Mouse (Mus musculus) kidney, postnatal 0 days (tissue): ENCODE results near the gene Grrp1. TPM values are rescaled to one million over a fixed set of nuclear protein-coding genes. Genes with fewer than 3 reads are reported as not detected.

Experiments used
- ATAC-seq: fragments of 200-750 bp; cut with Nextera tagmentation; replicated peaks from 2 replicates; pipeline ENCODE4 v1.8.0; 2017; ENCODE audit warnings: low read depth, moderate number of reproducible peaks, moderate TSS enrichment, moderate library complexity; ENCODE audit not compliant: low FRiP score
- DNase-seq: peaks from one replicate; pipeline ENCODE4 v3.0.0-alpha.2; 2016; ENCODE audit warnings: low spot score
- H3K27ac ChIP-seq: fragments of 300-500 bp; sonication (generic); 2 replicates; pipeline ENCODE4 v1.5.1; 2014; ENCODE audit warnings: mild to moderate bottlenecking
- H3K27me3 ChIP-seq: fragments of 300-500 bp; sonication (generic); 2 replicates; pipeline ENCODE4 v1.6.1; 2014; ENCODE audit warnings: low read length, mixed read lengths; ENCODE audit not compliant: insufficient read depth
- H3K36me3 ChIP-seq: fragments of 300-500 bp; sonication (generic); 2 replicates; pipeline ENCODE4 v1.6.1; 2014; ENCODE audit warnings: low read length, mixed read lengths; ENCODE audit not compliant: insufficient read depth
- H3K4me1 ChIP-seq: fragments of 300-500 bp; sonication (generic); replicated peaks from 2 replicates; pipeline ENCODE4 v1.6.1; 2014; ENCODE audit warnings: antibody characterized with exemption, low read length, mixed read lengths; ENCODE audit not compliant: insufficient read depth
- H3K4me2 ChIP-seq: fragments of 300-500 bp; sonication (generic); 2 replicates; pipeline ENCODE4 v1.6.1; 2014; ENCODE audit warnings: mild to moderate bottlenecking, low read length, moderate library complexity, mixed read lengths
- H3K4me3 ChIP-seq: fragments of 300-500 bp; sonication (generic); replicated peaks from 2 replicates; pipeline ENCODE4 v1.5.1; 2014; ENCODE audit warnings: low read depth, low read length
- H3K9ac ChIP-seq: fragments of 300-500 bp; sonication (generic); 2 replicates; pipeline ENCODE4 v1.6.1; 2014; ENCODE audit warnings: low read depth, low read length
- H3K9me3 ChIP-seq: fragments of 300-500 bp; sonication (generic); replicated peaks from 2 replicates; pipeline ENCODE4 v1.6.1; 2016; ENCODE audit warnings: low read length, inconsistent platforms, mixed read lengths
- CTCF ChIP-seq: IDR thresholded peaks from 2 replicates; pipeline ENCODE4 v1.5.1; 2016; ENCODE audit warnings: antibody characterized with exemption, low read depth, mild to moderate bottlenecking, moderate library complexity
- WGBS: fragments of 180-500 bp; shearing (Covaris S2); extraction: QIAGEN DNeasy Blood & Tissue Kit; methylation state at CpG from one replicate; pipeline ENCODE4 v1.1.7; 2014; 5-methylcytosine and 5-hydroxymethylcytosine counted together
- polyA plus RNA-seq: library from polyadenylated mRNA; unstranded; fragments of >200 nt; fragmentation: Nextera tagmentation; extraction: Ambion mirVana; gene quantifications from 2 replicates; pipeline ENCODE4 v1.2.1, GENCODE M21; 2015

Grrp1 gene
- polyA plus RNA-seq, 1 experiment from 2014 or later = 12.3 TPM

- Histone ChIP-seq H3K4me3 (peak overlapping the region; percentile 26), H3K4me1 (peaks cover 35% of the 10 kb centered on the region), H3K36me3 (no peaks in the 10 kb centered on the region), H3K9ac (peak overlapping the region; percentile 35; the same call in 1 of the 2 replicates), H3K27ac (no peak overlapping the region), H3K4me2 (peak overlapping the region; percentile 85), H3K9me3 (no peaks in the 10 kb centered on the region), H3K27me3 (peaks cover 26% of the 10 kb centered on the region)
- whole genome bisulfite sequencing = under 1% methylated on average over 30 of the region's 30 CpGs
- TF ChIP-seq CTCF = peak; percentile 97
- DNase-seq (peak; percentile 86), ATAC-seq (peak; percentile 43; the same call in 1 of the 2 replicates)
These were observed 4.3 kb downstream of the Grrp1 start for GRCm38 (mm10) chr4:134249651-134250050.

- Histone ChIP-seq H3K27ac (no peak within 1 kb of the TSS), H3K27me3 (peaks cover 13% of the 10 kb centered on the region), H3K9ac (0 out of 2 replicates have a peak within 1 kb of the TSS, but pooled peaks have one; percentile 78), H3K4me1 (peaks cover 21% of the 10 kb centered on the region), H3K4me3 (peak within 1 kb of the TSS; percentile 73), H3K36me3 (no peaks in the 10 kb centered on the region), H3K9me3 (no peaks in the 10 kb centered on the region), H3K4me2 (peak within 1 kb of the TSS; percentile 98)
- no peak for ATAC-seq
- TF ChIP-seq CTCF = no peak
- DNase-seq = no peak
- 77% methylated on average over 7 of the region's 7 CpGs for WGBS
These were observed 7.1 kb downstream of the Grrp1 start, which contains the start of gene Gm30191 for GRCm38 (mm10) chr4:134246719-134247258. Gm30191 (plus strand) TSS chr4:134246935.

- no peak for ATAC-seq
- no peak overlapping the region for H3K9ac ChIP-seq
- 33% methylated on average over 4 of the region's 4 CpGs for WGBS
These were observed 7.7 kb downstream of the Grrp1 start for GRCm38 (mm10) chr4:134246256-134246655.

GRCm38 (mm10) chr4:134245148-134245843 is 8.6 kb downstream of the Grrp1 start, which contains the start of gene Zfp593:
Zfp593 (minus strand) TSS chr4:134245592.
- TF ChIP-seq CTCF = peak; percentile 79
- under 1% methylated on average over 60 of the region's 60 CpGs for WGBS
- no peaks in the 10 kb centered on the region for H3K9me3 ChIP-seq
- peak within 1 kb of the TSS; percentile 73 for H3K4me3 ChIP-seq
- peaks cover 12% of the 10 kb centered on the region for H3K4me1 ChIP-seq
- ATAC-seq = peak; percentile 70
- no peaks in the 10 kb centered on the region for H3K27me3 ChIP-seq
- no peaks in the 10 kb centered on the region for H3K36me3 ChIP-seq
- peak within 1 kb of the TSS; percentile 98 for H3K4me2 ChIP-seq
- DNase-seq = peak; percentile 95
- peak within 1 kb of the TSS; percentile 78 for H3K9ac ChIP-seq
- no peak within 1 kb of the TSS for H3K27ac ChIP-seq

More at GRCm38 (mm10) chr4:134246256-134246655, 7.7 kb downstream of the Grrp1 start:
- Histone ChIP-seq H3K4me3 (no peak overlapping the region), H3K9me3 (no peaks in the 10 kb centered on the region), H3K4me2 (no peak overlapping the region), H3K4me1 (peaks cover 16% of the 10 kb centered on the region), H3K27ac (no peak overlapping the region), H3K27me3 (peaks cover 8% of the 10 kb centered on the region; the same call in 1 of the 2 replicates), H3K36me3 (no peaks in the 10 kb centered on the region)
- TF ChIP-seq CTCF = no peak
- DNase-seq = no peak

DNA sequence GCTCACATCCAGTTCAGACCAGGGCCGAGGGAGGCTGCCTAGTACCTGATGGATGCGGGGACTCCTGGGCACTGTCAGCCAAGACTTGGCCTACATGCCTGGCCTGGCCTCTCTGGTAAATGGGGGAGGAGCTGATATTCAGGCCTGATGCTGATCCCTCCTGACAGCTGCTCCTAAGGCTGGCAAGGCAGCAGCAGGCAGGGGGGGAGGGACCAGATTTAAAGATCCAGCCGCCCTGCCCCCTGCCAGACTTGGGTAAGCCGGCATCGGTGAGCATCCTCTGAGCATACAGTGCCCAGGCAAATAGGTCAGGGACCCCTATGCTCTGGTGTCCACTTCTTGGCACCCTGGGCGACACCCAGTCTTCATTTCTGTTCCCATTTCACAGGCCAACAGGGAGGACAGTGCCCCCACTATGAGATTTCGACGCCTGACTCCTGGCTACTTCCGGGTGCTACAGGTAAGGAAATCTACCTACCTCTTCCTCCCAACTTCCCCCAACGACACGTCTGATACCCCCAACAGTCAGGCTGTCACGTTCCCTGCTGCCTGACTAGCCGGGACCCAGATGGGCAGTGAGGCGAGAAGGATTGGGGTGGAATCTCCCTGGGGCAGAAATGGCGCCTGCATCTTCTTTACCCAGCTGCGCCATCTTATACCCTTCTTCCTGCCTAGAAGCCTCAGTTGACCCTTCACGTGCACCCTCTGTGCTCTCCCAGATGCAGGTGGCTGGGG is 10.2 kb downstream of the Grrp1 start, which contains the start of gene E130218I03Rik:
TSS of gene E130218I03Rik (plus strand) at position 147 of the 735 bp plus-strand sequence.
- peak within 1 kb of the TSS; percentile 98 for H3K4me2 ChIP-seq
- H3K27me3 ChIP-seq = no peaks in the 10 kb centered on the region
- H3K36me3 ChIP-seq = no peaks in the 10 kb centered on the region
- H3K9me3 ChIP-seq = no peaks in the 10 kb centered on the region
- peaks cover 13% of the 10 kb centered on the region for H3K4me1 ChIP-seq
- no peak within 1 kb of the TSS for H3K27ac ChIP-seq
- peak within 1 kb of the TSS; percentile 73; the same call in 1 of the 2 replicates for H3K4me3 ChIP-seq
- TF ChIP-seq CTCF = no peak
- WGBS = 91% methylated on average over 17 of the region's 17 CpGs
- DNase-seq = no peak
- ATAC-seq = no peak
- peak within 1 kb of the TSS; percentile 78; the same call in 1 of the 2 replicates for H3K9ac ChIP-seq

- Histone ChIP-seq H3K4me1 (0 out of 2 replicates have a peak, but pooled peaks cover 3% of the 10 kb centered on the region), H3K4me2 (peak overlapping the region; percentile 53), H3K9me3 (no peaks in the 10 kb centered on the region), H3K4me3 (peak overlapping the region; percentile 34; the same call in 1 of the 2 replicates), H3K27ac (no peak overlapping the region), H3K9ac (no peak overlapping the region), H3K36me3 (no peaks in the 10 kb centered on the region), H3K27me3 (no peaks in the 10 kb centered on the region)
- 9% methylated on average over 10 of the region's 10 CpGs for WGBS
- ATAC-seq (no peak), DNase-seq (no peak)
- no peak for TF ChIP-seq CTCF
These were observed 15.2 kb downstream of the Grrp1 start for GRCm38 (mm10) chr4:134238686-134239085.
